Mouse (Mus musculus): Measurements from ENCODE around the gene Rack1. TPM values are rescaled to one million over a fixed set of nuclear protein-coding genes. Genes with fewer than 3 reads are reported as not detected.

The Rack1 gene
- total and polyA plus RNA-seq, 2 experiments from 2014 or later = 368 to 1,021 TPM

GRCm38 (mm10) chr11:48837310-48838180 lies 37.4 kb downstream of the Rack1 start:
- DNase-seq (peak; percentile 71), ATAC-seq (peak; percentile 34)
- H3K4me3 ChIP-seq (ENCODE audit: low read depth, low read length) = peak overlapping the region; percentile 69
- H3K9ac ChIP-seq = peak overlapping the region; percentile 77
- peaks cover 7% of the 10 kb centered on the region for H3K4me1 ChIP-seq (ENCODE audit: insufficient read depth)
- peak overlapping the region; percentile 72 for H3K27ac ChIP-seq (ENCODE audit: low read depth, low read length)
- H3K27me3 ChIP-seq (ENCODE audit: insufficient read depth, low read length) = no peaks in the 10 kb centered on the region
- no peaks in the 10 kb centered on the region for H3K9me3 ChIP-seq (ENCODE audit: low read length)
- 4% methylated on average over 75 of the region's 77 CpGs for WGBS
- peak; percentile 3; the same call in 1 of the 2 replicates for TF ChIP-seq CTCF (IDR thresholded peaks at IDR 0.05; ENCODE audit: low read depth)
- no peaks in the 10 kb centered on the region for H3K36me3 ChIP-seq (ENCODE audit: insufficient read depth)
- peak overlapping the region; percentile 85 for H3K4me2 ChIP-seq (ENCODE audit: low read depth)

DNA sequence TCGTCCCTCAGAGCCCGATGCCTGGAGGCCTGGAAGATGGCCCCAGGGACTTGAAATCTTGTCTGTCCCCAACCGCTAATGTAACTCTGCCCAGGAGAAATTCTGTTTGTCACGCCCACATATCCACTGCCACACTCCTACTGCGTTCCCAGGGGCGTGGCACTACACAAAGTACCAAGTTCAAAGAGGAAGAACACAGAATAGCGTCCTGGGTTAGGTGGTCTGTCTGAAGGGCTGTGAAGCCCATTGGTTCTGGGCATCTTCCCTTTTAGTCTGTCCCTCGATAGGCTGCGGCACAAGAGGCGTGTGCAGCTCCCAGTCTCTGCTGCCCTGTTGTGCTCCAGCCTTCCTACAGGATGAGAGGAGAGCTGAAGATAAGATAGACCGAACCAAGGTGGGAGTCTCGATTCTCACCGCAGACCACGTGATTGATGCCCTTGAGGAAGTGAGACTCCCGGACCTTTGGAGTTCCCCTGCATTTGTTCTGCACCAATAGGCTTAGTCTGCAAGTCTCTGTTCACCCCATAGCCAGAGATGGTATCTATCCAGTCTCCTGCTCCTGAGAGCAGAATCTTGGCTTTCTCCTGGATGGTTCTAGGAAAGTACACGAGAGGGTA lies 38.2 kb downstream of the Rack1 start:
- Histone ChIP-seq H3K4me3 (ENCODE audit: low read depth, low read length) (peak overlapping the region; percentile 69), H3K27ac (ENCODE audit: low read depth, low read length) (peak overlapping the region; percentile 72), H3K4me1 (ENCODE audit: insufficient read depth) (peaks cover 7% of the 10 kb centered on the region), H3K4me2 (ENCODE audit: low read depth) (peak overlapping the region; percentile 85), H3K36me3 (ENCODE audit: insufficient read depth) (no peaks in the 10 kb centered on the region), H3K9me3 (ENCODE audit: low read length) (no peaks in the 10 kb centered on the region), H3K27me3 (ENCODE audit: insufficient read depth, low read length) (no peaks in the 10 kb centered on the region), H3K9ac (peak overlapping the region; percentile 77)
- DNase-seq (no peak), ATAC-seq (peak; percentile 9)
- no peak for TF ChIP-seq CTCF (IDR thresholded peaks at IDR 0.05; ENCODE audit: low read depth)
- 1% methylated on average over 16 of the region's 16 CpGs for WGBS

GRCm38 (mm10) chr11:48838879-48839680 lies 38.9 kb downstream of the Rack1 start:
- Histone ChIP-seq H3K9ac (no peak overlapping the region), H3K9me3 (ENCODE audit: low read length) (no peaks in the 10 kb centered on the region), H3K27me3 (ENCODE audit: insufficient read depth, low read length) (no peaks in the 10 kb centered on the region), H3K27ac (ENCODE audit: low read depth, low read length) (peak overlapping the region; percentile 40), H3K4me1 (ENCODE audit: insufficient read depth) (peaks cover 7% of the 10 kb centered on the region), H3K36me3 (ENCODE audit: insufficient read depth) (no peaks in the 10 kb centered on the region), H3K4me3 (ENCODE audit: low read depth, low read length) (peak overlapping the region; percentile 69), H3K4me2 (ENCODE audit: low read depth) (peak overlapping the region; percentile 85)
- 61% methylated on average over 10 of the region's 10 CpGs for WGBS
- no peak for TF ChIP-seq CTCF (IDR thresholded peaks at IDR 0.05; ENCODE audit: low read depth)
- ATAC-seq = no peak
- DNase-seq = no peak

- H3K9me3 ChIP-seq (ENCODE audit: low read length) = no peaks in the 10 kb centered on the region
- no peaks in the 10 kb centered on the region for H3K27me3 ChIP-seq (ENCODE audit: insufficient read depth, low read length)
- H3K4me2 ChIP-seq (ENCODE audit: low read depth) = no peak overlapping the region
- H3K36me3 ChIP-seq (ENCODE audit: insufficient read depth) = no peaks in the 10 kb centered on the region
- TF ChIP-seq CTCF (IDR thresholded peaks at IDR 0.05; ENCODE audit: low read depth) = no peak
- no peak overlapping the region for H3K9ac ChIP-seq
- peaks cover 7% of the 10 kb centered on the region for H3K4me1 ChIP-seq (ENCODE audit: insufficient read depth)
- H3K4me3 ChIP-seq (ENCODE audit: low read depth, low read length) = no peak overlapping the region
- no peak overlapping the region for H3K27ac ChIP-seq (ENCODE audit: low read depth, low read length)
- no peak for ATAC-seq
- no peak for DNase-seq
Measured at GRCm38 (mm10) chr11:48840805-48841204, 40.7 kb downstream of the Rack1 start.

- Histone ChIP-seq H3K9ac (no peak overlapping the region), H3K36me3 (ENCODE audit: insufficient read depth) (no peaks in the 10 kb centered on the region), H3K4me2 (ENCODE audit: low read depth) (no peak overlapping the region), H3K27ac (ENCODE audit: low read depth, low read length) (no peak overlapping the region), H3K9me3 (ENCODE audit: low read length) (no peaks in the 10 kb centered on the region), H3K27me3 (ENCODE audit: insufficient read depth, low read length) (no peaks in the 10 kb centered on the region), H3K4me3 (ENCODE audit: low read depth, low read length) (no peak overlapping the region), H3K4me1 (ENCODE audit: insufficient read depth) (peaks cover 7% of the 10 kb centered on the region)
- 91% methylated on average over 5 of the region's 5 CpGs for WGBS
- ATAC-seq = no peak
- no peak for DNase-seq
- no peak for TF ChIP-seq CTCF (IDR thresholded peaks at IDR 0.05; ENCODE audit: low read depth)
Measured at GRCm38 (mm10) chr11:48841213-48841612, 41.1 kb downstream of the Rack1 start.

- H3K27me3 ChIP-seq (ENCODE audit: insufficient read depth, low read length) = no peaks in the 10 kb centered on the region
Measured at GRCm38 (mm10) chr11:48842378-48842792, 42.3 kb downstream of the Rack1 start.

More at GRCm38 (mm10) chr11:48842378-48842792, 42.3 kb downstream of the Rack1 start:
- H3K4me2 ChIP-seq (ENCODE audit: low read depth) = no peak overlapping the region
- no peaks in the 10 kb centered on the region for H3K9me3 ChIP-seq (ENCODE audit: low read length)
- no peak overlapping the region for H3K4me3 ChIP-seq (ENCODE audit: low read depth, low read length)
- H3K27ac ChIP-seq (ENCODE audit: low read depth, low read length) = no peak overlapping the region
- WGBS = 86% methylated on average over 4 of the region's 4 CpGs
- no peak for TF ChIP-seq CTCF (IDR thresholded peaks at IDR 0.05; ENCODE audit: low read depth)
- peaks cover 7% of the 10 kb centered on the region for H3K4me1 ChIP-seq (ENCODE audit: insufficient read depth)
- no peaks in the 10 kb centered on the region for H3K36me3 ChIP-seq (ENCODE audit: insufficient read depth)
- H3K9ac ChIP-seq = no peak overlapping the region
- DNase-seq (no peak), ATAC-seq (no peak)

All from forebrain, postnatal 0 days (tissue).